Mouse (Mus musculus): ENCODE measurements at regions not wholly inside any gene's neighbourhood (a gene's known extent, or its start where the extent isn't known, plus 50 kb on each side); places are given as distances from the start of the nearest gene placed in this dataset.

DNA sequence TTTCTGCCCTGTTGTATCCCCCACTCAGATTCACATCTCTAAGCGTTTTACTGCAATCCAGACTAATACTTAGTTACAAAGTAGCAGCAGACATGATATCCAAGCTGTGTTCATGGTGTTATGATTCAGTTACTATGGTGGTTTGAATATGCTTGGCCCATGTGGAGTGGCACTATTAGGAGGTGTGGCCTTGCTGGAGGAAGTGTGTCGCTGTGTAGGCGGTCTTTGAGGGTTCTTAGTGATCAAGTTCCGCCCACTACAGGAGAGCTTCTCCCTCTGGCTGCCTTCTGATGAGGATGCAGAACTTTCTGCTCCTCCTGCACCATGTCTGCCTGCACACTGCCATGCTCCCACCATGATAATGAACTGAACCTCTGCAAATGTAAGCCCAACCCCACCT is 162.8 kb downstream of the Gadd45g start:
- TF ChIP-seq TAL1 (IDR thresholded peaks at IDR 0.05; ENCODE audit: low read length) (no peak), GATA1 (IDR thresholded peaks at IDR 0.05; ENCODE audit: low read length) (no peak)

Data from erythroblast, embryonic 14.5 days (primary cell).